Mouse (Mus musculus): ENCODE results near the gene Podxl2. TPM values are rescaled to one million over a fixed set of nuclear protein-coding genes. Genes with fewer than 3 reads are reported as not detected.

The Podxl2 gene
- polyA plus RNA-seq, 1 experiment from 2014 or later = 1.6 TPM

GRCm38 (mm10) chr6:88881334-88881733 is 6.5 kb upstream of the Podxl2 start:
- WGBS (ENCODE audit: insufficient replicate concordance) = 87% methylated on average over 7 of the region's 7 CpGs
- Histone ChIP-seq H3K9ac (ENCODE audit: low read depth, low read length) (no peak overlapping the region), H3K4me2 (ENCODE audit: low read depth, low read length) (no peak overlapping the region), H3K27ac (ENCODE audit: low read length) (no peak overlapping the region), H3K36me3 (ENCODE audit: control insufficient read depth, insufficient read depth) (peaks cover 43% of the 10 kb centered on the region), H3K4me3 (ENCODE audit: low read depth, low read length) (no peak overlapping the region), H3K27me3 (ENCODE audit: control insufficient read depth, insufficient read depth, low read depth, low read length) (peaks cover 3% of the 10 kb centered on the region), H3K4me1 (ENCODE audit: control insufficient read depth, low read depth, low read length) (no peaks in the 10 kb centered on the region), H3K9me3 (replicated peaks; ENCODE audit: control insufficient read depth, low read length) (no peaks in the 10 kb centered on the region)
- ATAC-seq (ENCODE audit: low read depth) = no peak

GRCm38 (mm10) chr6:88879471-88879870 is 4.6 kb upstream of the Podxl2 start:
- no peak overlapping the region for H3K4me3 ChIP-seq (ENCODE audit: low read depth, low read length)
- no peak for ATAC-seq (ENCODE audit: low read depth)

GRCm38 (mm10) chr6:88873965-88874867 is 628 bp downstream of the Podxl2 start:
- WGBS (ENCODE audit: insufficient replicate concordance) = 6% methylated on average over 73 of the region's 74 CpGs
- no peaks in the 10 kb centered on the region for H3K9me3 ChIP-seq (replicated peaks; ENCODE audit: control insufficient read depth, low read length)
- no peak overlapping the region for H3K9ac ChIP-seq (ENCODE audit: low read depth, low read length)
- ATAC-seq (ENCODE audit: low read depth) = no peak
- H3K4me2 ChIP-seq (ENCODE audit: low read depth, low read length) = peak overlapping the region; percentile 74
- H3K27me3 ChIP-seq (ENCODE audit: control insufficient read depth, insufficient read depth, low read depth, low read length) = peaks cover 60% of the 10 kb centered on the region
- no peaks in the 10 kb centered on the region for H3K36me3 ChIP-seq (ENCODE audit: control insufficient read depth, insufficient read depth)
- no peak overlapping the region for H3K27ac ChIP-seq (ENCODE audit: low read length)
- peak overlapping the region; percentile 55 for H3K4me3 ChIP-seq (ENCODE audit: low read depth, low read length)
- H3K4me1 ChIP-seq (ENCODE audit: control insufficient read depth, low read depth, low read length) = no peaks in the 10 kb centered on the region

More at GRCm38 (mm10) chr6:88879471-88879870, 4.6 kb upstream of the Podxl2 start:
- Histone ChIP-seq H3K27me3 (ENCODE audit: control insufficient read depth, insufficient read depth, low read depth, low read length) (peaks cover 21% of the 10 kb centered on the region), H3K4me2 (ENCODE audit: low read depth, low read length) (no peak overlapping the region), H3K4me1 (ENCODE audit: control insufficient read depth, low read depth, low read length) (no peaks in the 10 kb centered on the region), H3K9me3 (replicated peaks; ENCODE audit: control insufficient read depth, low read length) (no peaks in the 10 kb centered on the region), H3K36me3 (ENCODE audit: control insufficient read depth, insufficient read depth) (peaks cover 28% of the 10 kb centered on the region), H3K9ac (ENCODE audit: low read depth, low read length) (no peak overlapping the region), H3K27ac (ENCODE audit: low read length) (no peak overlapping the region)
- WGBS (ENCODE audit: insufficient replicate concordance) = 58% methylated on average over 4 of the region's 4 CpGs

GRCm38 (mm10) chr6:88872811-88873210 is 2.0 kb downstream of the Podxl2 start:
- Histone ChIP-seq H3K4me1 (ENCODE audit: control insufficient read depth, low read depth, low read length) (no peaks in the 10 kb centered on the region), H3K36me3 (ENCODE audit: control insufficient read depth, insufficient read depth) (no peaks in the 10 kb centered on the region), H3K27ac (ENCODE audit: low read length) (no peak overlapping the region), H3K9ac (ENCODE audit: low read depth, low read length) (no peak overlapping the region), H3K27me3 (ENCODE audit: control insufficient read depth, insufficient read depth, low read depth, low read length) (peaks cover 60% of the 10 kb centered on the region), H3K9me3 (replicated peaks; ENCODE audit: control insufficient read depth, low read length) (no peaks in the 10 kb centered on the region), H3K4me3 (ENCODE audit: low read depth, low read length) (no peak overlapping the region), H3K4me2 (ENCODE audit: low read depth, low read length) (no peak overlapping the region)
- ATAC-seq (ENCODE audit: low read depth) = no peak
- WGBS (ENCODE audit: insufficient replicate concordance) = 35% methylated on average over 7 of the region's 7 CpGs

- H3K4me2 ChIP-seq (ENCODE audit: low read depth, low read length) = no peak overlapping the region
- no peak overlapping the region for H3K4me3 ChIP-seq (ENCODE audit: low read depth, low read length)
- H3K9ac ChIP-seq (ENCODE audit: low read depth, low read length) = no peak overlapping the region
- H3K27me3 ChIP-seq (ENCODE audit: control insufficient read depth, insufficient read depth, low read depth, low read length) = peaks cover 59% of the 10 kb centered on the region
- no peak overlapping the region for H3K27ac ChIP-seq (ENCODE audit: low read length)
- no peaks in the 10 kb centered on the region for H3K4me1 ChIP-seq (ENCODE audit: control insufficient read depth, low read depth, low read length)
- ATAC-seq (ENCODE audit: low read depth) = no peak
- no peaks in the 10 kb centered on the region for H3K9me3 ChIP-seq (replicated peaks; ENCODE audit: control insufficient read depth, low read length)
- 61% methylated on average over 8 of the region's 8 CpGs for WGBS (ENCODE audit: insufficient replicate concordance)
- H3K36me3 ChIP-seq (ENCODE audit: control insufficient read depth, insufficient read depth) = no peaks in the 10 kb centered on the region
These were observed 3.3 kb downstream of the Podxl2 start for GRCm38 (mm10) chr6:88871546-88871945.

GRCm38 (mm10) chr6:88870594-88870993 is 4.2 kb downstream of the Podxl2 start:
- Histone ChIP-seq H3K36me3 (ENCODE audit: control insufficient read depth, insufficient read depth) (no peaks in the 10 kb centered on the region), H3K4me1 (ENCODE audit: control insufficient read depth, low read depth, low read length) (no peaks in the 10 kb centered on the region), H3K9ac (ENCODE audit: low read depth, low read length) (no peak overlapping the region), H3K27me3 (ENCODE audit: control insufficient read depth, insufficient read depth, low read depth, low read length) (peaks cover 50% of the 10 kb centered on the region), H3K27ac (ENCODE audit: low read length) (no peak overlapping the region), H3K4me3 (ENCODE audit: low read depth, low read length) (no peak overlapping the region), H3K4me2 (ENCODE audit: low read depth, low read length) (no peak overlapping the region), H3K9me3 (replicated peaks; ENCODE audit: control insufficient read depth, low read length) (no peaks in the 10 kb centered on the region)
- whole genome bisulfite sequencing (ENCODE audit: insufficient replicate concordance) = 62% methylated on average over 4 of the region's 4 CpGs
- ATAC-seq (ENCODE audit: low read depth) = no peak

GRCm38 (mm10) chr6:88869459-88869858 is 5.4 kb downstream of the Podxl2 start:
- H3K9ac ChIP-seq (ENCODE audit: low read depth, low read length) = no peak overlapping the region
- WGBS (ENCODE audit: insufficient replicate concordance) = 73% methylated on average over 7 of the region's 7 CpGs
- no peaks in the 10 kb centered on the region for H3K36me3 ChIP-seq (ENCODE audit: control insufficient read depth, insufficient read depth)
- no peak for ATAC-seq (ENCODE audit: low read depth)
- H3K27ac ChIP-seq (ENCODE audit: low read length) = no peak overlapping the region
- H3K4me3 ChIP-seq (ENCODE audit: low read depth, low read length) = no peak overlapping the region
- no peak overlapping the region for H3K4me2 ChIP-seq (ENCODE audit: low read depth, low read length)
- H3K9me3 ChIP-seq (replicated peaks; ENCODE audit: control insufficient read depth, low read length) = no peaks in the 10 kb centered on the region
- peaks cover 39% of the 10 kb centered on the region for H3K27me3 ChIP-seq (ENCODE audit: control insufficient read depth, insufficient read depth, low read depth, low read length)
- no peaks in the 10 kb centered on the region for H3K4me1 ChIP-seq (ENCODE audit: control insufficient read depth, low read depth, low read length)

GRCm38 (mm10) chr6:88865704-88866103 is 9.1 kb downstream of the Podxl2 start:
- Histone ChIP-seq H3K4me1 (ENCODE audit: control insufficient read depth, low read depth, low read length) (no peaks in the 10 kb centered on the region), H3K4me2 (ENCODE audit: low read depth, low read length) (no peak overlapping the region), H3K9me3 (replicated peaks; ENCODE audit: control insufficient read depth, low read length) (0 out of 2 replicates have a peak, but pooled peaks cover 2% of the 10 kb centered on the region), H3K4me3 (ENCODE audit: low read depth, low read length) (no peak overlapping the region), H3K27me3 (ENCODE audit: control insufficient read depth, insufficient read depth, low read depth, low read length) (peaks cover 4% of the 10 kb centered on the region; the same call in 1 of the 2 replicates), H3K36me3 (ENCODE audit: control insufficient read depth, insufficient read depth) (no peaks in the 10 kb centered on the region), H3K9ac (ENCODE audit: low read depth, low read length) (no peak overlapping the region), H3K27ac (ENCODE audit: low read length) (no peak overlapping the region)
- no peak for ATAC-seq (ENCODE audit: low read depth)
- 65% methylated on average over 7 of the region's 7 CpGs for WGBS (ENCODE audit: insufficient replicate concordance)

- 14% methylated on average over 2 of the region's 2 CpGs for WGBS (ENCODE audit: insufficient replicate concordance)
- no peak overlapping the region for H3K27ac ChIP-seq (ENCODE audit: low read length)
- 0 out of 2 replicates have a peak, but pooled peaks cover 2% of the 10 kb centered on the region for H3K9me3 ChIP-seq (replicated peaks; ENCODE audit: control insufficient read depth, low read length)
- H3K4me2 ChIP-seq (ENCODE audit: low read depth, low read length) = no peak overlapping the region
- peaks cover 5% of the 10 kb centered on the region; the same call in 1 of the 2 replicates for H3K27me3 ChIP-seq (ENCODE audit: control insufficient read depth, insufficient read depth, low read depth, low read length)
- H3K4me1 ChIP-seq (ENCODE audit: control insufficient read depth, low read depth, low read length) = no peaks in the 10 kb centered on the region
- no peak for ATAC-seq (ENCODE audit: low read depth)
- no peak overlapping the region for H3K4me3 ChIP-seq (ENCODE audit: low read depth, low read length)
- no peaks in the 10 kb centered on the region for H3K36me3 ChIP-seq (ENCODE audit: control insufficient read depth, insufficient read depth)
- H3K9ac ChIP-seq (ENCODE audit: low read depth, low read length) = no peak overlapping the region
These were observed 13.9 kb downstream of the Podxl2 start for GRCm38 (mm10) chr6:88860914-88861313.
